Mouse (Mus musculus) right cerebral cortex, adult 2 months (tissue): ENCODE measurements at regions not wholly inside any gene's neighbourhood (a gene's known extent, or its start where the extent isn't known, plus 50 kb on each side); places are given as distances from the start of the nearest gene placed in this dataset.

Source experiments
- DNase-seq, 2 experiments: peaks; one replicate each; pipeline ENCODE4 v3.0.0; 2021 to 2022; ENCODE audit warnings: low spot score in 2 of 2

DNA sequence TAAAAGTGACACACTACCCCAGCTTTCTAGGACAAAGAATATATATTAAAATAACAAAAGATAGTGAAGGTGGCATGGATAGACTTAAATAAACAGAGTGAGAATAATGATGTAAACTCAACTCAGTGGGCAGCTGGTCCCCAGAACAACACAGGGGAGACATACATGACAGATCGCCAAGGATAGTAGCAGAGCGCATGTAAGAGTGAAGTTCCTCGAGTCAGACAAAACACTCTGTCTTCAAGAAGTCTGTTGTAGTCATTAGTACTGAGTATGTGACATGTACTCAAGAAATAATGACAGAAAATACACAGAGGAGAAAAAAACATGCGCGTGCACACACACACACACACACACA, 74.8 kb upstream of the Stxbp5l start:
- DNase-seq: no peak

DNA sequence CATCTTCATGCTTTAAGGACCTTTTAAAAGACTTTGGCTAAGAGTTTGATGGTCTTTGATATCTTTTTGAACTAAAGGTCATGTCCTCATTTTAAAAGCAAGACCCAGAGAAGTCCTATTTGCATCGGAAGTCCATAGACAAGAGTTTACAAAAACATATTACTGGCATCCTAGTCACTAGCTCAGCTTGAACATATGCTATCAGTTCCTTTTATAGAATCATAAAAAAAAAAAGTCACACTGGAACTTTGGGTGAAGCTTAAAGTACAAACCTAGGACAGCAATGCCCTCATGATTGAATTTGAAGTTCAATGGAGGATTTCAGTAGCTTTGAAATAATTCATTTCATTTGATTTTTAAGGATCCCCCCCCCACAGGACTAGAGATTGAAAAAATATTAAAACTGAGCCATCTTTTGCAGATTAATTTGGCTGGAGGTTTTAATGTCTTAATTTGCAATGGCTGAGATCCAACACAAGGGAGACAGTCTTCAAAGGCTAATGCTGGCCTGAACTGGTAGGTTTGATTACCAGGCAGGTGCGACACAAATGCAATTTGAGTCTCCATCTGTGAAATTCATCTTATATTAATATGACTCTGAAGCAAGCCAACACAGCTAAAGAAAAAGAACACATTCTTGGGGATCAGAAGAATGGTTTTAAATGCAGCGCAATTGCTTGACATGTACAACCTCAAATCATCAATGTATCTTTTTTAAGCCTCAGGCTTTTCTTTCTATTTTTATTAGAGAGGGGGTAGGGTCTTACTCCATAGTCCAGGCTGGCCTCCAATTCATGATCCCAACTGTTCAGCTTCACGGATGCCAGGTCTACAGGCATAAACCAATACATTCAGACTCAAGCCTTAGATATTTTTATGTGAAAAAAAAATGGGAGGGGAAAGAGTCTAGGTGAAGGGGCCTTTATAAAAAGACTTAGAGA, 74.1 kb upstream of the Stxbp5l start:
- no peak for DNase-seq

DNA sequence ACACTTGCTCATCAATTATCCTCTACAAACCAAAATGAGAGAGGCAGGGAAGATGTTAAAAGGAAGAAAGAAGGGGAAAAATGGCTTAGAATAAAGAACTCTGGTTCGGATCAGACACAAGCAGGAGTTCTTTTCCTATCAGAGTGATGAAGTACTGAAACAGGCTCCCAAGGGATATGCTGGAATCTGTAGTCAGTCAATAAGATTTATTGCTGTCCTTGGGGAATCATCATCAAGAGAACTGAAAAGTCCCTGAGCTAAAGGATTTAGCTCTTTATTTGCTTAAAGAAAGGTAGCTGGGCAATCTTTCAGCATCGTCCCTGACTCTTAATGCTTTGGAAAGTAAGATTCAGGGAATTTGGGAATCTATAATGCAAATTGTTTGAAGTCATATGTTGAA, 71.2 kb upstream of the Stxbp5l start:
- DNase-seq: no peak

DNA sequence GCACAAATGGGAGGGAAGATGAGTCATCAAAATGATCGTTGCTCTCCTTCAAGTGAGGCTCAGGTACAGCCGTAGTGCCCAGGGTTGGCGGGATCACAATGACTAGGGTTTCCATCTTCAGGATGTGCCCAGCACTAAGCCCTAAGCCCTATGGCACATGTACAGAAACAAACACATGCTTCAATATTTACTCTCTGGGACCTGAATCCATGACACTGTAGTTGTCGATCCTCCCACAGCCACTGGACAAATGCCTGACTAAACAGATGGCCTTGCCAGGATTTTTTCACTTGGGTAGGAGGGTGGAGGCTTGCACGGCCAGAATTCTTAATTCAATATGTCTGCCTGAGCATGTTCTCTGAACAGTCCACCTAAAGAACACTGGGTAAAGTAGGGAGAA, 65.1 kb upstream of the Stxbp5l start:
- peak in 1 of 2 experiments; percentile 32 for DNase-seq

DNA sequence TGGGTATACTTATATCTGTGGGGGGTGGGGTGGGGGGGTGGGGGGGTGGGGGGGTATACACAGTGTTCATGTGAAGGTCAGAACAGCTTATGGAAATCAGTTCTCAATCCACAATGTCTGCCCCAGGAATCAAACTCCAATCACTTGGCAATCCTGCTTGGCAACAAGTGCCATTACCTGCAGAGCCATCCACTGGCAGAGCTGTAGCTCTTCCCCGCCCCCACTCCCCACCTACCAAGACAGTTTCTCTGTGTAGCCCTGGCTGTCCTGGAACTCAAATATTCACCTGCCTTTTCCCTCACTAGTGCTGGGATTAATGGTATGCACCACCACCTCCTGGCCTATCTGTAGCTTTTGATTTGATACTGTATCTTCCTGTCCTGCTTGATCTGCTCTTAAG, 61.0 kb upstream of the Stxbp5l start:
- no peak for DNase-seq

DNA sequence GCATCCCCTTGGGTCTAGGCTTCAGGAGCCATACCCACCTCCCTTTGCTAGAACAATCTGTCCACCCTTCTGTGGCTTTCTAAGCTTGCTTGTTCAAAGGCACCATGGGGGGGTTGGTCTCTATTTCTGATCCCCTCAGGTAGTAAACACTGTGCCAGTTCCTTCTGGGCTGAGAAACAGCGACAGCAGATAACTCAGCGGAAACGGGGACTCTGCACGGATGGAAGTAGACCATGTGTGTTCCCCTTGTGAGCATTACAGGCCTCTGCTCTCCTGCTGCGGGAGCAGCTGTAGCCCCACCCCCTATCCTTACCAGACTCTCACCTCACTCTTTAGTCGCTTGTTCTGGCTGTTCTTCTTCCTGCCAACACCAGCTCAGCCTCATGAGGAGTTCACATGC, 58.2 kb upstream of the Stxbp5l start:
- no peak for DNase-seq

DNA sequence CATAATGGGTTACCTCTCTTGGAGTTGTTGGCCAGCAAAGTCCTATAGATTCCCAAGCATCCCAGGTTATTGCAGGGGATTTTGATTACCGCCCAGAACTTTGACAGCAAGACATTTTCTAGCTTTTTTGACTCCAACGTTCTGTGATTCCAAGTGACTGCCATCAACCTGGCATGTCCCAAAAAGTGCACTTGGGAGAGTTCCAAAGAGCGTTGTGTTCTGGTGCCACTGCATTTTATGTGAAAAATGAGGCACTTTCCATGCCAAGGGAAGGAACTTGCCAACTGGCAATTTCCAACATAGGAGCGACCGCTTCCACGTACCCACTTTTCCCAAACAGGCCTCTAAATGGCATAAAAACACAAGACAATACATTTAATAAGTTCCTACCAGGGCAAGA, 57.7 kb upstream of the Stxbp5l start:
- DNase-seq: no peak

DNA sequence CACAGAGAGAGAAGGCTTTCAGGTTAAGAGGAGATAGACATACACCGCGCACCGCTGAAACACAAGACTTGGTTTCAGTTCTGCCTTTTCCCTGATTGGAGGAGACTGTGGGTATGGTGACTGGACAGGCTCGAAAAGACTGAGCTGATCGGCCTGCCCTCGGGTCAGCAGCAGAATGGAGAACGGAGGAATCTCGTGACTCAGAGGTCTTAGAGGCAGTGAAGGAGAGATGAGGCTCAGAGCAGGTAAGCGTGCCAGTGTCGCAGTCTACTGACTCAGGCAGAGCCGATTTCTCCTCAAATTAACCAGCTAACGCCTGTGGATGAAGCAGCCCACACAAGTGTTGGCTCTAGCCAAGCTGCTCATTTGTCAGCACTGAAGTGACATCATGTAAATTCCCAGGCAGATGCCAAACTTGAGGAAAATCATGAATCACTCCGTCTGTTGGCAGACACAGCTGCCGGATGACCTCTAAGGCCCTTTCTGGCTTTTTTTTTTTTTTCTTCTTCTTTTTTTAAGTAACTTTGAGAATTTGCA, 55.9 kb upstream of the Stxbp5l start:
- DNase-seq: peak; percentile 58 to 65
